Mouse (Mus musculus) small intestine, adult 2 months (tissue): ENCODE measurements around the gene Fbxo46. TPM values are rescaled to one million over a fixed set of nuclear protein-coding genes. Genes with fewer than 3 reads are reported as not detected.

Experiments
- H3K27ac ChIP-seq: fragments of 200-500 bp; 2 replicates; pipeline ENCODE4 v1.5.1; 2012; ENCODE audit warnings: low read depth, low read length, control low read depth, inconsistent platforms; ENCODE audit not compliant: insufficient read depth
- H3K27me3 ChIP-seq: fragments of 200-500 bp; 2 replicates; pipeline ENCODE4 v1.6.1; 2012; ENCODE audit warnings: mild to moderate bottlenecking, moderate library complexity, low read length, inconsistent platforms; ENCODE audit not compliant: control insufficient read depth, insufficient read depth
- H3K36me3 ChIP-seq: fragments of 200-500 bp; 2 replicates; pipeline ENCODE4 v1.6.1; 2012; ENCODE audit warnings: mild to moderate bottlenecking, low read length, control low read depth, inconsistent platforms; ENCODE audit not compliant: control insufficient read depth, insufficient read depth
- H3K4me1 ChIP-seq: fragments of 200-500 bp; 2 replicates; pipeline ENCODE4 v1.6.1; 2012; ENCODE audit warnings: low read length, inconsistent platforms, mixed read lengths; ENCODE audit not compliant: control insufficient read depth, insufficient read depth, insufficient read length
- H3K4me3 ChIP-seq: fragments of 200-500 bp; 2 replicates; pipeline ENCODE4 v1.5.1; 2012; ENCODE audit warnings: low read depth, mild to moderate bottlenecking, control low read depth, inconsistent platforms, low read length, moderate library complexity
- CTCF ChIP-seq: fragments of 200-500 bp; IDR thresholded peaks from 2 replicates; pipeline ENCODE4 v1.5.1; 2012; ENCODE audit warnings: low read depth, mild to moderate bottlenecking, control low read depth, inconsistent platforms, low read length, moderate library complexity, mixed read lengths; ENCODE audit not compliant: insufficient replicate concordance, insufficient read length; ENCODE audit errors: extremely low read depth
- POLR2A ChIP-seq: fragments of 200-500 bp; IDR thresholded peaks from 2 replicates; pipeline ENCODE4 v1.6.1; 2012; ENCODE audit warnings: low read depth, mild to moderate bottlenecking, control low read depth, inconsistent platforms, low read length, moderate library complexity
- WGBS: fragments of 180-500 bp; shearing (Covaris S2); methylation state at CpG from one replicate; pipeline ENCODE4 v1.1.7; 2018; 5-methylcytosine and 5-hydroxymethylcytosine counted together
- polyA plus RNA-seq: library from polyadenylated mRNA; depleted of rRNA; stranded (reverse); fragments of >200 nt; gene quantifications from 2 replicates; pipeline ENCODE4 v1.2.3, GENCODE M21; 2012

Gene Fbxo46
- polyA plus RNA-seq, 1 experiment = 14.9 TPM

DNA sequence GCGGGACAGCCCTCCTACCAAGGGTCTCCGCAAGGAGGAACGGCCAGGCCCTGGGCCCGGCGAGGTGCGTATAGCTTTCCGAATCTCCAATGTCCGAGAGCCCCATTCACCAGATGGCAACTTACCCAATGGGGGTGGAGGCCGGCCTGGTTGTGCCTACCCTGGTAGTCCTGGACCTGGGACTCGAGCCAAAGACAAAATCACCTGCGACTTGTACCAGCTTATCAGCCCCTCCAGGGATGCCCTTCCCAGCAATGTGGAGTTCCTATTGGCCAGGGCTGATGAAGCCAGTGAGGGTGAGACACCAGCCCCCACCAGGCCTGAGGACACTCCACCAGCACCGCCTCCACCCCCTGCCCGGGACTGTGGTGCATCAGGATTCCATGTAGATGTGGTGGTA is 16.5 kb downstream of the Fbxo46 start:
- WGBS = 93% methylated on average over 13 of the region's 13 CpGs
- Histone ChIP-seq H3K4me1 (no peaks in the 10 kb centered on the region), H3K27me3 (no peaks in the 10 kb centered on the region), H3K4me3 (no peak overlapping the region), H3K27ac (no peak overlapping the region), H3K36me3 (peaks cover 51% of the 10 kb centered on the region)
- TF ChIP-seq CTCF (no peak), POLR2A (no peak)

- no peak for TF ChIP-seq POLR2A
- no peak for TF ChIP-seq CTCF
- H3K4me3 ChIP-seq = no peak overlapping the region
- H3K4me1 ChIP-seq = no peaks in the 10 kb centered on the region
- H3K27ac ChIP-seq = no peak overlapping the region
- no peaks in the 10 kb centered on the region for H3K27me3 ChIP-seq
- WGBS = 92% methylated on average over 38 of the region's 38 CpGs
- peaks cover 51% of the 10 kb centered on the region for H3K36me3 ChIP-seq
Observed at GRCm38 (mm10) chr7:19136673-19137334, 17.1 kb downstream of the Fbxo46 start.

DNA sequence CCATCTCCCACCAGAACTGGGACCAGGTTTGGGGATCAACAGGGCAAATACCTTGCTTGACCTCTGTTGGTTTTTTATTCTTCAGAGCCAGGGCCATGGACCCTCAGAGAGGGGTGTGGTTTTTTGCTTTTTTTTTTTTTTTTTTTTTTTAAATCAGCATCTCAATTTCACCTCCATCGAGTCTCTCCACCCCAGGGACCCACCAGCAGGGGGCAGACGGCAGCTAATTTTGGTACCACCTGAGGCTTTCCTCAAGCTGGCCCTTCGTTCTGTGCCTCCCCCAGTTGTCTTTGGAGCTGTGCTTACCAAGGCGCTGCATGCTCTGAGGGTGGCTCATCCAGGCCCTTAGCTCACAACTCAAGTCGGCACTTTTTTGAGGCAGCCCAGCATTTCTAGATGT is 17.7 kb downstream of the Fbxo46 start:
- peaks cover 51% of the 10 kb centered on the region for H3K36me3 ChIP-seq
- no peak overlapping the region for H3K4me3 ChIP-seq
- peak; percentile 52; the same call in 1 of the 2 replicates for TF ChIP-seq CTCF
- no peak for TF ChIP-seq POLR2A
- H3K27me3 ChIP-seq = no peaks in the 10 kb centered on the region
- WGBS = 48% methylated on average over 5 of the region's 5 CpGs
- H3K27ac ChIP-seq = no peak overlapping the region
- H3K4me1 ChIP-seq = no peaks in the 10 kb centered on the region

DNA sequence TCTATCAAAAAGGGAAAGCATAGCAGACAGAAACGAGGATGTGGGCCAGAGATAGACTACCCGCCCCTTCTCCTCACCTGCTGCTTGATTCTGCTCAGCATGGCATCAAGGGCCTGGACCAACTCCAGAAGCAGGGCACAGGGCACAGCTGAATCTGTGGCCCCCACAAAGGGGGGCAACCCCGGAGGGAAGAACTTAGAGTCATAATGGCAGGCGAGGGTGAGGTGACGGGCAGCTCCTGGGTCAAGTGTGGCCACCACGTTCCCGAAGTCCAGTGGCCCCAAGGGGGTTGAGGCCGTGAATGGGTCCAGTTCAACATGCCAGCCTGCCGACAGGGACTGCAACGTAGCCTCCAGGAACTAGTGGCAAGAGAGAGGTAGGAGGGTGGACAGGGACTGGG is 27.1 kb downstream of the Fbxo46 start:
- WGBS = 89% methylated on average over 10 of the region's 10 CpGs
- Histone ChIP-seq H3K4me1 (peaks cover 3% of the 10 kb centered on the region; the same call in 1 of the 2 replicates), H3K4me3 (no peak overlapping the region), H3K27ac (no peak overlapping the region), H3K27me3 (no peaks in the 10 kb centered on the region), H3K36me3 (peaks cover under 1% of the 10 kb centered on the region; the same call in 1 of the 2 replicates)
- TF ChIP-seq CTCF = no peak
- TF ChIP-seq POLR2A = no peak

DNA sequence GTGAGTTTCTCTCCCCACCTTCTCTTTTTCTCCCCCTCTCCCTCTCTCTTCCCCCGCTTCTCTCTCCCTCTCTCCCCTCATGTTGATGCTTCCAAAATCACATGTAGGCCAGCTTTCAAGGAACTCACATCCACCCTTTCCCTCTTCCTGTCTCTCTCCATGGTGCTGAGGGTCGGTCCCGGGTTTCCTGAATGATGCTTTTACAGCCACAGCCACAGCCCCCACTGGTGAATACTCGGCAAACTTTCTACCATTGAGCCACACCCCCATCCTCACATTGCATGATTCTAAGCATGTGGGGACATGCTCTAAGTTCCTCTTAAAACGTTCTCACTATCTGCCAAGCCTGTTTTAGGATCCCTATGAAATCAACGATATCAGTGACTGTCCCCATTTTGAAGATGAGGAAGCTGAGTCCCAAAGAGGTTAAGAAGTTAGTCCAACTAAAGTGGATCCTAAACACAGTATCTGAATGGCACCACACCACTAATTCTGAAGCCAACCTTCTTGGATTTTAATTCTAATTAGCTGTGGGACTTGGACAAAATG is 27.9 kb downstream of the Fbxo46 start:
- WGBS = 45% methylated on average over 6 of the region's 6 CpGs
- Histone ChIP-seq H3K4me3 (no peak overlapping the region), H3K36me3 (peaks cover 4% of the 10 kb centered on the region; the same call in 1 of the 2 replicates), H3K4me1 (peaks cover 3% of the 10 kb centered on the region; the same call in 1 of the 2 replicates), H3K27ac (no peak overlapping the region), H3K27me3 (no peaks in the 10 kb centered on the region)
- no peak for TF ChIP-seq CTCF
- no peak for TF ChIP-seq POLR2A

GRCm38 (mm10) chr7:19148180-19148874 is 28.7 kb downstream of the Fbxo46 start:
- peak overlapping the region; percentile 70; the same call in 1 of the 2 replicates for H3K27ac ChIP-seq
- WGBS = 9% methylated on average over 20 of the region's 20 CpGs
- peak overlapping the region; percentile 87 for H3K4me3 ChIP-seq
- H3K4me1 ChIP-seq = peaks cover 3% of the 10 kb centered on the region; the same call in 1 of the 2 replicates
- peaks cover 7% of the 10 kb centered on the region; the same call in 1 of the 2 replicates for H3K36me3 ChIP-seq
- no peaks in the 10 kb centered on the region for H3K27me3 ChIP-seq
- TF ChIP-seq CTCF (no peak), POLR2A (no peak)

DNA sequence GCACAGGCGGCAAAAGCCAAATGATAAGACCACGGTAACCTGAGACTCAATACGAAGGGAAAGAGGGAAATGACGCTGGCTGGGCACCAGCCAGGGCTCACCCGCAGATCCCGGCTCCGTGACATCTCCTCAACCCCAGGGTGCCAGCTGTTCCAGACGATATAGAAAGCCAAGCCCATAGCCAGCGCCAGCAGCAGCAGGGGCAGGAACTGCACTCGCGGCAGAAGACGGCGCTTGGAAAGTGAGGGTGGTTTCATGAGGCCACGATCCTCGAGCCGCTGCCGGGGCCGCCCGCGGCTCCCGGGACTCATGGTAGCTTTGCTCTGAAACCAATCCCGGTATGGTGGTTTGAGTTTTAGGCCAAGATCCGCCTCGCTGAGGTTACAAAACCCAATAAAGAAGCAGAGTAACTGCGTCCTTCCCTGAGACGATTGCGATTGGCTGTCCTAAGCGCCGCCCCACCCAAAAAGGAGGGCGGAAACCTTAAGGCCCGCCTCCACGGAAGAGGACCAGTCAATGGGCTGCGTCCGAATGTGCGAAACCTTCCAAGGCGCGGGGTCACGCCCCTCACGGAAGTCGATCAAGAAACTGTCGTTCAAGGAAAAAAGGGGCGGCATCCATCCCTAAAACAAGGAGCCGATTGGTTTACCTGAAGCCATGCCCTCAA is 29.3 kb downstream of the Fbxo46 start, which contains the start of gene Qpctl:
TSS of gene Qpctl (minus strand) at position 417 of the 667 bp plus-strand sequence.
- Histone ChIP-seq H3K36me3 (peaks cover 10% of the 10 kb centered on the region; the same call in 1 of the 2 replicates), H3K27ac (peak within 1 kb of the TSS; percentile 70), H3K4me1 (peaks cover 3% of the 10 kb centered on the region; the same call in 1 of the 2 replicates), H3K27me3 (no peaks in the 10 kb centered on the region), H3K4me3 (peak within 1 kb of the TSS; percentile 87)
- TF ChIP-seq POLR2A (peak; percentile 86), CTCF (no peak)
- under 1% methylated on average over 43 of the region's 43 CpGs for WGBS
